Mouse (Mus musculus) forebrain, postnatal 0 days (tissue): ENCODE results near the gene Ptch2. TPM values are rescaled to one million over a fixed set of nuclear protein-coding genes. Genes with fewer than 3 reads are reported as not detected.

Source experiments
- ATAC-seq: fragments of 200-750 bp; cut with Nextera tagmentation; 2 replicates; pipeline ENCODE4 v1.8.0; 2017; ENCODE audit warnings: mild to moderate bottlenecking, moderate library complexity
- DNase-seq: peaks from one replicate; pipeline ENCODE4 v3.0.0-alpha.2; 2015
- H3K27ac ChIP-seq: fragments of 300-500 bp; sonication (generic); 2 replicates; pipeline ENCODE4 v1.5.1; 2014; ENCODE audit warnings: low read depth, mild to moderate bottlenecking, antibody characterized with exemption, low read length, moderate library complexity, mixed read lengths
- H3K27me3 ChIP-seq: fragments of 300-500 bp; sonication (generic); 2 replicates; pipeline ENCODE4 v1.6.1; 2014; ENCODE audit warnings: mild to moderate bottlenecking, low read length, mixed read lengths; ENCODE audit not compliant: insufficient read depth
- H3K36me3 ChIP-seq: fragments of 300-500 bp; sonication (generic); 2 replicates; pipeline ENCODE4 v1.6.1; 2014; ENCODE audit warnings: mild to moderate bottlenecking, moderate library complexity; ENCODE audit not compliant: insufficient read depth
- H3K4me1 ChIP-seq: fragments of 300-500 bp; sonication (generic); 2 replicates; pipeline ENCODE4 v1.6.1; 2014; ENCODE audit warnings: antibody characterized with exemption; ENCODE audit not compliant: insufficient read depth
- H3K4me2 ChIP-seq: fragments of 300-500 bp; sonication (generic); 2 replicates; pipeline ENCODE4 v1.6.1; 2014; ENCODE audit warnings: low read depth, mild to moderate bottlenecking, moderate library complexity
- H3K4me3 ChIP-seq: fragments of 300-500 bp; sonication (generic); 2 replicates; pipeline ENCODE4 v1.5.1; 2014; ENCODE audit warnings: low read depth, low read length, mixed read lengths
- H3K9ac ChIP-seq: fragments of 300-500 bp; sonication (generic); 2 replicates; pipeline ENCODE4 v1.6.1; 2014; ENCODE audit warnings: mild to moderate bottlenecking
- H3K9me3 ChIP-seq: fragments of 300-500 bp; sonication (generic); 2 replicates; pipeline ENCODE4 v1.6.1; 2016; ENCODE audit warnings: low read length
- CTCF ChIP-seq: sonication (generic); IDR thresholded peaks from 2 replicates; pipeline ENCODE4 v1.5.1; 2016; ENCODE audit warnings: antibody characterized with exemption, control low read depth, low read depth
- WGBS: fragments of 180-500 bp; shearing (Covaris S2); extraction: QIAGEN DNeasy Blood & Tissue Kit; methylation state at CpG from one replicate; pipeline ENCODE4 v1.1.7; 2014; 5-methylcytosine and 5-hydroxymethylcytosine counted together
- polyA plus RNA-seq: library from polyadenylated mRNA; unstranded; fragments of >200 nt; fragmentation: Nextera tagmentation; extraction: Ambion mirVana; gene quantifications from 2 replicates; pipeline ENCODE4 v1.2.1, GENCODE M21; 2015
- total RNA-seq: library from RNA; depleted of rRNA; stranded (reverse); fragments of >200 nt; gene quantifications from 2 replicates; pipeline ENCODE4 v1.2.3, GENCODE M21; 2014

Gene Ptch2
- total and polyA plus RNA-seq, 2 experiments from 2014 or later: 1.9 to 8.6 TPM

DNA sequence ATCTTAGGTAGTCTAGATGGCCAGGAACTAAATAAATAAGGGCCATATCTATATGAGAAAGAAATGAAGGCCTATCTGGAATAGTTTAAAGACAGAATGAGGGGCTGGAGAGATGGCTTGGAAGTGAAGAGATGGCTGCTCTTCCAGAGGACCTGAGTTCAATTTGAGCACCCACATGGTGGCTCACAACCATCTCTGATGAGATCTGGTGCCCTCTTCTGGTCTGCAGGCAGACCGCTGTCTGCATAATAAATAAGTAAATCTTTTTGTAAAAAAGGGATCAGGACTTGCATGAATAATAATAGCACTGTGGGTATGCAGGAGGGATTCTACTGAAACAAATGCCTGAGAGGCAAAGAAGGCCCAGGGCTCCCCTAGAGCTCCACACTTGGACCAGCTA, 17.4 kb downstream of the Ptch2 start:
- WGBS: 85% methylated on average over 1 of the region's 1 CpGs
- ATAC-seq: no peak
- 0 out of 2 replicates have a peak, but pooled peaks have one; percentile 14 for TF ChIP-seq CTCF
- H3K4me1 ChIP-seq: no peaks in the 10 kb centered on the region
- no peak for DNase-seq
- H3K4me2 ChIP-seq: no peak overlapping the region
- H3K27me3 ChIP-seq: no peaks in the 10 kb centered on the region
- no peak overlapping the region for H3K4me3 ChIP-seq
- H3K27ac ChIP-seq: no peak overlapping the region
- no peaks in the 10 kb centered on the region for H3K9me3 ChIP-seq
- no peak overlapping the region for H3K9ac ChIP-seq
- H3K36me3 ChIP-seq: peaks cover 38% of the 10 kb centered on the region

DNA sequence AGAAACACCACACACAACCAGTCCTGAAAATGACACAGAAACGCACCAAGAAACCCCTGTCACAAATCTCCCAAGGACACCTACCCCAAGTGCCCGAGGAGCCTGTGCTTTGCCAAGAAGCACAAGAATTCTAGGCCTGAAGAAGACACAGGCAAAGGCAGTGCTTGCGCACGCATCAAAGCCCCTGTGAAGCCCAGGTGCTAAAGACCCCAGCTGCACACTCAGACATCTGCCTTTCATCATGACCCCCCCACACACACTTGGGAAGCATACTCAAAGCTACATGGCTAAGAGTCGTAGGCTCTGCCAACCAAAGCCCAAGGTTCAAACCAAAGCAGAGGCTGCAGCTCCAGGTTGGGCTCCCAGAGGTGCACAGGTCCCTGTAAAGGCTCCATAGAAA, 19.7 kb downstream of the Ptch2 start:
- no peak overlapping the region for H3K27ac ChIP-seq
- H3K9me3 ChIP-seq: no peaks in the 10 kb centered on the region
- H3K4me2 ChIP-seq: no peak overlapping the region
- H3K9ac ChIP-seq: no peak overlapping the region
- DNase-seq: no peak
- no peaks in the 10 kb centered on the region for H3K4me1 ChIP-seq
- WGBS: 85% methylated on average over 5 of the region's 5 CpGs
- no peaks in the 10 kb centered on the region for H3K27me3 ChIP-seq
- no peak for ATAC-seq
- no peak for TF ChIP-seq CTCF
- H3K4me3 ChIP-seq: no peak overlapping the region
- peaks cover 17% of the 10 kb centered on the region; the same call in 1 of the 2 replicates for H3K36me3 ChIP-seq

GRCm38 (mm10) chr4:117117931-117118330, 22.1 kb downstream of the Ptch2 start:
- Histone ChIP-seq H3K27ac (no peak overlapping the region), H3K36me3 (peaks cover 5% of the 10 kb centered on the region; the same call in 1 of the 2 replicates), H3K4me1 (0 out of 2 replicates have a peak, but pooled peaks cover 3% of the 10 kb centered on the region), H3K9ac (no peak overlapping the region), H3K4me2 (no peak overlapping the region), H3K9me3 (no peaks in the 10 kb centered on the region), H3K4me3 (no peak overlapping the region), H3K27me3 (no peaks in the 10 kb centered on the region)
- DNase-seq (no peak), ATAC-seq (no peak)
- TF ChIP-seq CTCF: no peak
- 94% methylated on average over 7 of the region's 7 CpGs for WGBS

- 78% methylated on average over 5 of the region's 5 CpGs for WGBS
Observed at GRCm38 (mm10) chr4:117119636-117120035, 23.8 kb downstream of the Ptch2 start.

GRCm38 (mm10) chr4:117120052-117120444, 24.2 kb downstream of the Ptch2 start:
- DNase-seq (no peak), ATAC-seq (no peak)
- H3K36me3 ChIP-seq: no peaks in the 10 kb centered on the region
- H3K4me1 ChIP-seq: peaks cover 6% of the 10 kb centered on the region
- H3K27ac ChIP-seq: peak overlapping the region; percentile 94
- no peak for TF ChIP-seq CTCF
- H3K9me3 ChIP-seq: no peaks in the 10 kb centered on the region
- WGBS: 7% methylated on average over 10 of the region's 10 CpGs
- H3K9ac ChIP-seq: peak overlapping the region; percentile 73
- peak overlapping the region; percentile 99 for H3K4me2 ChIP-seq
- H3K4me3 ChIP-seq: peak overlapping the region; percentile 66
- H3K27me3 ChIP-seq: no peaks in the 10 kb centered on the region

More at GRCm38 (mm10) chr4:117119636-117120035, 23.8 kb downstream of the Ptch2 start:
- Histone ChIP-seq H3K36me3 (peaks cover 4% of the 10 kb centered on the region; the same call in 1 of the 2 replicates), H3K9me3 (no peaks in the 10 kb centered on the region), H3K4me3 (peak overlapping the region; percentile 66), H3K9ac (peak overlapping the region; percentile 73), H3K27me3 (no peaks in the 10 kb centered on the region), H3K4me2 (peak overlapping the region; percentile 99), H3K27ac (peak overlapping the region; percentile 94), H3K4me1 (0 out of 2 replicates have a peak, but pooled peaks cover 3% of the 10 kb centered on the region)
- peak; percentile 10 for DNase-seq
- no peak for TF ChIP-seq CTCF
- no peak for ATAC-seq

GRCm38 (mm10) chr4:117120445-117121414, 24.9 kb downstream of the Ptch2 start:
- 2% methylated on average over 69 of the region's 69 CpGs for WGBS
- DNase-seq (peak; percentile 96), ATAC-seq (peak; percentile 98)
- no peaks in the 10 kb centered on the region for H3K36me3 ChIP-seq
- H3K27ac ChIP-seq: peak overlapping the region; percentile 94
- peaks cover 13% of the 10 kb centered on the region for H3K4me1 ChIP-seq
- H3K9me3 ChIP-seq: no peaks in the 10 kb centered on the region
- peak; percentile 89 for TF ChIP-seq CTCF
- H3K4me2 ChIP-seq: peak overlapping the region; percentile 99
- peak overlapping the region; percentile 73 for H3K9ac ChIP-seq
- no peaks in the 10 kb centered on the region for H3K27me3 ChIP-seq
- H3K4me3 ChIP-seq: peak overlapping the region; percentile 66

DNA sequence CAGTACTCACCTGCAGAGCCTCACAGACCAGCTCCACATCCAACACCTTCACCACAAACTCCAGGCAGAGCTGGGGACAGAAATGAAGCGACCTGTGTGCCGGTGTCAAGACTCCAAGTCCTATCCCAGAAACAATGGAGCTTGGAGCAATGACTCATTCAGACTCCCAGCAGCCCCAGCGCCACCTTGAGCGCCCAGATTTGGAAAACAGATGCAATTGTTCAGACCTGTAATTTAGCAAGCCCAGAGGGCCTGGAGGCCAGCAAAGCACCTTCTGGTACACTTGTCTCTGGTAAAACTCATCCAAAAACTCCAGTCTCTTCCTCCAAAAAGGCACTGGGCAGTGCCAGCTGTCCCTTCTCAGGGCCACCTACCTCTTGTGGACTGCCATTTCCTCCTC, 26.3 kb downstream of the Ptch2 start:
- Histone ChIP-seq H3K27me3 (no peaks in the 10 kb centered on the region), H3K36me3 (no peaks in the 10 kb centered on the region), H3K9ac (no peak overlapping the region), H3K27ac (no peak overlapping the region), H3K4me3 (no peak overlapping the region), H3K4me1 (peaks cover 14% of the 10 kb centered on the region), H3K9me3 (no peaks in the 10 kb centered on the region), H3K4me2 (no peak overlapping the region)
- DNase-seq (no peak), ATAC-seq (no peak)
- no peak for TF ChIP-seq CTCF
- WGBS: 64% methylated on average over 4 of the region's 4 CpGs
